Comparison of ENCODE assay signal across 15 mouse cellular contexts in the genomic region with DNA sequence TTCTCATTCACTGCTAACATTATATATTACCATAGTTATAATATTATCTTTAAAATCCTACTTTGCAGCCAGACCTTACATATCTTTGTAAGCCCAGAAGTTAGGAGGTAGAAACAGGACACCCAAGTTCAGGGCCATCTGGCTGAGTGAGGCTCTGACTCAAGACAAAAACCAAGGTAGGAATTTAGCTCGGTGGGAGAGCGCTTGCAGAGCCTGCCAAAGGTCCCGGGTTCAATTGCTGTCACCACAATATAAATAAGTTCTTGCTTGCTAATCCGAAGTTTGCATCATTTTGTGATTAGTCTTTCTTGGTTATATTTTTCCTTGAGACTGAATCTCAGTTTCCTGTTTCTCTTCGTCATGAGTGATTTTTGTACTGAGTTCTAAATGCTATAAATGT. TPM values are rescaled to one million over a fixed set of nuclear protein-coding genes. Genes with fewer than 3 reads are reported as not detected.
DNase-seq lines count a peak whose midpoint lies in the region.
"Had no signal": no experiment of that assay in that cellular context is flagged by ENCODE, and none has a peak within 500 bp of the region (broad histone marks: within the 10 kb centered on the region; RNA-seq: fewer than 3 reads in every experiment).

No protein-coding gene starts in this region.

- intact Hi-C loops in heart, postnatal 14 days (cut with DNase I): no loop called here

- peak; percentile 16 to 76 for DNase-seq in adrenal gland, adult (ENCODE audit: inconsistent age in 2 of 2, low spot score in 1 of 2)
- no peak for DNase-seq in adrenal gland, postnatal 10 days
- peak; percentile 35 for DNase-seq in adrenal gland, adult 8-10 months
- no peak for DNase-seq in adrenal gland, postnatal 4 days (ENCODE audit: low spot score in 2 of 2)
- DNase-seq in heart, adult 11 months: peak; percentile 51
- no peak for DNase-seq in heart, postnatal 14 days
- DNase-seq: B cell, adult 2 months; cerebellum, adult 11 months; cerebellum, adult 18-20 months; cerebellum, adult 8-10 months; cerebellum, adult 9-11 months; cerebellum, postnatal 14 days; cerebellum, postnatal 36 days; embryo, embryonic 11 days had no signal

RNA-seq across cellular contexts. Expression of a gene that starts 28.2 kb away (rescaled TPM):
- total RNA-seq in adrenal gland, postnatal 10 days (2021): 10 to 100 TPM; 53.5 to 71.8 TPM
- 100 to 1,000 TPM; 104 to 125 (median 116) TPM for total RNA-seq in adrenal gland, adult 8-10 months (2022)
- 10 to 100 TPM; 70.1 to 75.1 TPM for total RNA-seq in adrenal gland, postnatal 4 days (2021)
- 10 to 100 TPM; 36.0 to 41.0 TPM for total RNA-seq in heart, postnatal 14 days (2021)

RNA-seq across cellular contexts. Expression of a gene that starts 28.4 kb away (rescaled TPM):
- 1 to 10 TPM; 1.4 to 3.3 TPM for total RNA-seq in adrenal gland, postnatal 10 days (2021)
- 1 to 10 TPM; 1.6 to 2.6 (median 2.1) TPM for total RNA-seq in adrenal gland, adult 8-10 months (2022)
- total RNA-seq in adrenal gland, postnatal 4 days (2021): 1 to 10 TPM; 1.9 to 2.9 TPM
- under 1 TPM; 0.60 to 0.71 TPM for total RNA-seq in heart, postnatal 14 days (2021)
- total RNA-seq: common myeloid progenitor, adult 5-6 weeks had no signal

RNA-seq across cellular contexts. Expression of a gene that starts 31.6 kb away (rescaled TPM):
- 10 to 100 TPM; 15.8 to 19.5 TPM for total RNA-seq in adrenal gland, postnatal 10 days (2021)
- 10 to 100 TPM; 10.0 to 17.2 (median 13.7) TPM for total RNA-seq in adrenal gland, adult 8-10 months (2022)
- 10 to 100 TPM; 13.6 to 15.3 TPM for total RNA-seq in adrenal gland, postnatal 4 days (2021)
- 10 to 100 TPM in 1 of 2 experiments, 1 to 10 TPM in 1; 8.6 to 12.1 TPM for total RNA-seq in heart, postnatal 14 days (2021)

Comparison
In these comparisons a context has a peak if more than half of its experiments do, and no peak if none do; other contexts are left out.
1. DNase-seq: peak in adrenal gland, adult (2 of 2), adrenal gland, adult 8-10 months (single experiment) and heart, adult 11 months (single experiment); none in adrenal gland, postnatal 10 days (single experiment), adrenal gland, postnatal 4 days (0 of 2) and heart, postnatal 14 days (0 of 2).